ENCODE assay signal across 19 mouse cellular contexts in the genomic region with DNA sequence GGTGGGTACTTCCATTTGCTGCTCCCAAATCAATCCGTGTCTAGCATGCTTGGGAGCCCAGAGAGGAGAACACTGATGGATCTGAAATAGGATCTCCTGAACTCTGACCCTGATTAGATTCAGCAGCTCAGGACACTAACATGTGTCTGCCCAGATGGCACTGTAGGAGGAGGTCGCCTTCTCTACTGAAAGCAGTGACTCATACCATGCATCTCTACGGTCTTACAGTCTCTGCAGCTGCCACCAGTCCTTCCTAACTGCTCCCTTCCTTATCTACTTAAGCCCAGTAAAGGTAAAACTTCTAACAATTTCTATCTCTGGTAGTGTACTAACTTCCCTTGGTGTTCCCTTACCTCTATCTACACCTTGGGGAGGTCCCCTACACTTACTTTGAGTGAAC.
A peak's percentile ranks its signal among the peaks of the same experiment; 100 is the strongest.
DNase-seq lines count a peak whose midpoint lies in the region; TF ChIP-seq lines count a peak whose summit lies in the region.
"Had no signal": no experiment of that assay in that cellular context is flagged by ENCODE, and none has a peak within 500 bp of the region (broad histone marks: within the 10 kb centered on the region; RNA-seq: fewer than 3 reads in every experiment).

No protein-coding gene starts in this region.

- H3K4me2 ChIP-seq in CH12.LX (ENCODE audit: insufficient read depth, low read depth, poor library complexity, severe bottlenecking) (no peak overlapping the region), myocyte (ENCODE audit: low read depth) (no peak overlapping the region)
- H3K4me2 ChIP-seq: embryonic facial prominence, embryonic 12.5 days; forebrain, embryonic 13.5 days; forebrain, embryonic 15.5 days had no signal

- DNase-seq in embryo, embryonic 10.5 days (ENCODE audit: low spot score) = peak; percentile 4
- DNase-seq in embryo, embryonic 10 days (ENCODE audit: low spot score) = no peak
- DNase-seq in CH12.LX (ENCODE audit: extremely low read depth) = peak; percentile 34
- DNase-seq in layer of hippocampus, adult 2 months (ENCODE audit: low spot score in 2 of 2) = no peak
- DNase-seq: adrenal gland, adult 2 months; adrenal gland, postnatal 10 days; adrenal gland, postnatal 25 days; B cell, adult 2 months; cerebellum, adult 11-12 months; cerebellum, adult 2 months; cerebellum, adult 9-10 months; cerebellum, postnatal 10 days; cerebellum, postnatal 25 days; forebrain, postnatal 0 days had no signal

- H3K9ac ChIP-seq in CH12.LX (ENCODE audit: insufficient read depth, low read depth) = no peak overlapping the region
- H3K9ac ChIP-seq: embryonic facial prominence, embryonic 12.5 days; forebrain, embryonic 13.5 days; forebrain, embryonic 15.5 days; forebrain, postnatal 0 days had no signal

- peak; percentile 62 for TF ChIP-seq EP300 in CH12.LX (IDR thresholded peaks at IDR 0.05; ENCODE audit: low read length)

- in situ Hi-C loops in CH12.LX (cut with MboI; ENCODE audit: low pct_ligation_motif_present, low pct_unique_long_range_greater_than_20kb, low sequenced_read_pairs) = no loop called here

- H3K9me3 ChIP-seq in CH12.LX (replicated peaks; ENCODE audit: low read length) = peaks cover 2% of the 10 kb centered on the region
- H3K9me3 ChIP-seq: embryonic facial prominence, embryonic 10.5 days; forebrain, embryonic 15.5 days had no signal

- H3K36me3 ChIP-seq in CH12.LX (replicated peaks in 1 of 2; ENCODE audit: control insufficient read depth in 1 of 2, insufficient read depth in 1 of 2, low read length in 1 of 2) (no peaks in the 10 kb centered on the region), myocyte (ENCODE audit: control insufficient read depth, insufficient read depth) (no peaks in the 10 kb centered on the region)
- H3K36me3 ChIP-seq: embryonic facial prominence, embryonic 10.5 days; embryonic facial prominence, embryonic 12.5 days; forebrain, embryonic 15.5 days had no signal

- TF ChIP-seq RAD21 in CH12.LX (IDR thresholded peaks at IDR 0.05; ENCODE audit: low read depth, low read length) = no peak

- TF ChIP-seq POLR2A in CH12.LX (IDR thresholded peaks at IDR 0.05; ENCODE audit: low read depth, low read length) (no peak), myocyte (IDR thresholded peaks at IDR 0.05; ENCODE audit: insufficient read length, low read depth) (no peak)

- H3ac ChIP-seq in myocyte (ENCODE audit: control insufficient read depth, insufficient read length) = no peak overlapping the region

- peaks cover 11 to 22% of the 10 kb centered on the region in 2 experiments for H3K4me1 ChIP-seq in CH12.LX (ENCODE audit: control insufficient read depth in 1 of 2, insufficient read depth in 2 of 2)
- H3K4me1 ChIP-seq: embryonic facial prominence, embryonic 10.5 days; embryonic facial prominence, embryonic 12.5 days; forebrain, embryonic 13.5 days; forebrain, embryonic 15.5 days had no signal

- H3K4me3 ChIP-seq in CH12.LX (replicated peaks in 1 of 3; ENCODE audit: low read depth in 2 of 3, low read length in 2 of 3, poor library complexity in 1 of 3) = no peak overlapping the region
- H3K4me3 ChIP-seq in myocyte = no peak overlapping the region
- H3K4me3 ChIP-seq in layer of hippocampus, adult 2 months = no peak overlapping the region
- H3K4me3 ChIP-seq: embryonic facial prominence, embryonic 10.5 days; embryonic facial prominence, embryonic 12.5 days; forebrain, embryonic 13.5 days; forebrain, embryonic 15.5 days had no signal

- dilution Hi-C loops in CH12.LX (cut with MboI; ENCODE audit: extremely low pct_ligation_motif_present, extremely low pct_unique_long_range_greater_than_20kb, low sequenced_read_pairs) = no loop called here

- H3K27me3 ChIP-seq in CH12.LX (replicated peaks) (no peaks in the 10 kb centered on the region), myocyte (ENCODE audit: control insufficient read depth, insufficient read depth, insufficient read length) (no peaks in the 10 kb centered on the region)
- H3K27me3 ChIP-seq: embryonic facial prominence, embryonic 12.5 days; forebrain, embryonic 13.5 days; forebrain, embryonic 15.5 days had no signal

- H3K79me2 ChIP-seq in CH12.LX (replicated peaks; ENCODE audit: control insufficient read depth, extremely low read depth, insufficient read depth, poor library complexity, severe bottlenecking) (no peaks in the 10 kb centered on the region), myocyte (ENCODE audit: control insufficient read depth, insufficient read depth) (no peaks in the 10 kb centered on the region)

- TF ChIP-seq CTCF in CH12.LX (conservative IDR thresholded peaks at IDR 0.05 in 1 of 2, IDR thresholded peaks at IDR 0.05 in 1 of 2; ENCODE audit: low read depth in 2 of 2, low read length in 2 of 2) = no peak
- TF ChIP-seq CTCF in layer of hippocampus, adult 2 months (conservative IDR thresholded peaks at IDR 0.05) = no peak

- no peak overlapping the region for H3K27ac ChIP-seq in CH12.LX (ENCODE audit: insufficient read depth, low read depth)
- H3K27ac ChIP-seq in layer of hippocampus, adult 2 months = no peak overlapping the region
- H3K27ac ChIP-seq: embryonic facial prominence, embryonic 10.5 days; embryonic facial prominence, embryonic 12.5 days; forebrain, embryonic 13.5 days; forebrain, embryonic 15.5 days had no signal

TF ChIP-seq in CH12.LX, 34 proteins besides CTCF, POLR2A, EP300 and RAD21:
- no peak for TF ChIP-seq UBTF (IDR thresholded peaks at IDR 0.05; ENCODE audit: low read depth, low read length)
- TF ChIP-seq TCF12 (IDR thresholded peaks at IDR 0.05; ENCODE audit: low read depth, low read length) = 0 out of 2 replicates have a peak, but pooled peaks have one; percentile 19

TF ChIP-seq in myocyte, 11 proteins besides CTCF, POLR2A, EP300 and RAD21:
- TF ChIP-seq MYOD1 (IDR thresholded peaks at IDR 0.05; ENCODE audit: control insufficient read depth in 1 of 3, insufficient read length in 2 of 3, low read depth in 2 of 3) (peak in 2 of 3 experiments; percentile 33 to 60), TCF12 (IDR thresholded peaks at IDR 0.05; ENCODE audit: insufficient read depth, poor library complexity, severe bottlenecking) (no peak)

Comparison
In these comparisons a context has a peak if more than half of its experiments do, and no peak if none do; other contexts are left out.
1. DNase-seq: peak in embryo, embryonic 10.5 days (single experiment) and CH12.LX (single experiment); none in embryo, embryonic 10 days (single experiment) and layer of hippocampus, adult 2 months (0 of 2).